Mouse (Mus musculus) hindbrain, embryonic 14.5 days (tissue): ENCODE measurements at regions not wholly inside any gene's neighbourhood (a gene's known extent, or its start where the extent isn't known, plus 50 kb on each side); places are given as distances from the start of the nearest gene placed in this dataset.

ENCODE experiments used
- ATAC-seq: fragments of 200-750 bp; cut with Nextera tagmentation; 2 replicates; pipeline ENCODE4 v1.8.0; 2017; ENCODE audit warnings: moderate number of reproducible peaks, mild to moderate bottlenecking, moderate TSS enrichment, moderate library complexity; ENCODE audit not compliant: low FRiP score
- DNase-seq: peaks from one replicate; pipeline ENCODE4 v3.0.0-alpha.2; 2015; ENCODE audit warnings: low spot score
- H3K27ac ChIP-seq: fragments of 300-500 bp; sonication (generic); 2 replicates; pipeline ENCODE4 v1.5.1; 2014; ENCODE audit warnings: mild to moderate bottlenecking, moderate library complexity
- H3K27me3 ChIP-seq: fragments of 300-500 bp; sonication (generic); 2 replicates; pipeline ENCODE4 v1.6.1; 2014; ENCODE audit warnings: mild to moderate bottlenecking, low read length, mixed read lengths; ENCODE audit not compliant: control insufficient read depth, insufficient read depth
- H3K36me3 ChIP-seq: fragments of 300-500 bp; sonication (generic); replicated peaks from 2 replicates; pipeline ENCODE4 v1.6.1; 2014; ENCODE audit not compliant: control insufficient read depth, insufficient read depth
- H3K4me1 ChIP-seq: fragments of 300-500 bp; sonication (generic); replicated peaks from 2 replicates; pipeline ENCODE4 v1.6.1; 2014; ENCODE audit warnings: antibody characterized with exemption, low read length, mixed read lengths; ENCODE audit not compliant: control insufficient read depth, insufficient read depth
- H3K4me2 ChIP-seq: fragments of 300-500 bp; sonication (generic); replicated peaks from 2 replicates; pipeline ENCODE4 v1.6.1; 2014; ENCODE audit warnings: mild to moderate bottlenecking, moderate library complexity
- H3K4me3 ChIP-seq: fragments of 300-500 bp; sonication (generic); replicated peaks from 2 replicates; pipeline ENCODE4 v1.5.1; 2014; ENCODE audit warnings: mild to moderate bottlenecking, low read length
- H3K9ac ChIP-seq: fragments of 300-500 bp; sonication (generic); 2 replicates; pipeline ENCODE4 v1.6.1; 2014
- H3K9me3 ChIP-seq: fragments of 300-500 bp; sonication (generic); 2 replicates; pipeline ENCODE4 v1.6.1; 2016; ENCODE audit warnings: low read length; ENCODE audit not compliant: control insufficient read depth
- WGBS: fragments of 180-500 bp; shearing (Covaris S2); extraction: QIAGEN DNeasy Blood & Tissue Kit; methylation state at CpG from one replicate; pipeline ENCODE4 v1.1.7; 2014; 5-methylcytosine and 5-hydroxymethylcytosine counted together

- WGBS, result 82% methylated on average over 7 of the region's 7 CpGs
- Histone ChIP-seq H3K4me1 (no peaks in the 10 kb centered on the region), H3K9me3 (no peaks in the 10 kb centered on the region), H3K9ac (no peak overlapping the region), H3K4me3 (no peak overlapping the region), H3K27ac (no peak overlapping the region), H3K4me2 (no peak overlapping the region), H3K36me3 (no peaks in the 10 kb centered on the region), H3K27me3 (no peaks in the 10 kb centered on the region)
- ATAC-seq, result no peak
- no peak for DNase-seq
These were observed 138.3 kb upstream of the Zfp648 start for GRCm38 (mm10) chr1:154062666-154063065.

DNA sequence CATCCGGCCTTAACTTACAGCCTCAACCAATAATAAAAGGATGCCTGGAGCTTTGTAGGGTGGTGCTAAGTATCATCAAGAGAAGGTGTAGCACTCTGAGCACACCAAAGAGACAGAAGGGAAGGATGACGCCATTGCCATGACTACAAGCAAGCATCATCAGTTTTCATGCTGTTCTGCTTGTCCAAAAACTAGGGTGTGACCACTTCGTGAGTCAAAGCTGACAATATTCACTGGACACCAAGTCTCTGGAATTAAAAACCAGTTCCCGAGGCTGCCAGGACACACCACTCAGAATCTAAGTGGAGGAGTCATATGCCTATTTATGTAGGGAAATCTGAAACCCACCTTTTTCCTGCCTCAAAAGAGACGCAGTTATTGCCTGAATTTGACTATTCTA lies 136.4 kb upstream of the Zfp648 start:
- Histone ChIP-seq H3K27me3 (no peaks in the 10 kb centered on the region), H3K9me3 (no peaks in the 10 kb centered on the region), H3K27ac (no peak overlapping the region), H3K4me2 (no peak overlapping the region), H3K9ac (no peak overlapping the region), H3K4me3 (no peak overlapping the region), H3K36me3 (no peaks in the 10 kb centered on the region), H3K4me1 (no peaks in the 10 kb centered on the region)
- WGBS, result 92% methylated on average over 5 of the region's 5 CpGs
- no peak for DNase-seq
- ATAC-seq, result no peak

GRCm38 (mm10) chr1:154065336-154066329 lies 135.4 kb upstream of the Zfp648 start:
- Histone ChIP-seq H3K36me3 (no peaks in the 10 kb centered on the region), H3K27ac (no peak overlapping the region)

GRCm38 (mm10) chr1:154067856-154068255 lies 133.1 kb upstream of the Zfp648 start:
- WGBS, result 79% methylated on average over 1 of the region's 1 CpGs
- ATAC-seq (no peak), DNase-seq (no peak)
- no peaks in the 10 kb centered on the region for H3K27me3 ChIP-seq
- H3K4me1 ChIP-seq, result no peaks in the 10 kb centered on the region
- no peak overlapping the region for H3K9ac ChIP-seq
- no peak overlapping the region for H3K27ac ChIP-seq
- H3K4me3 ChIP-seq, result no peak overlapping the region
- H3K9me3 ChIP-seq, result no peaks in the 10 kb centered on the region
- no peak overlapping the region for H3K4me2 ChIP-seq
- no peaks in the 10 kb centered on the region for H3K36me3 ChIP-seq

More at GRCm38 (mm10) chr1:154065336-154066329, 135.4 kb upstream of the Zfp648 start:
- H3K4me2 ChIP-seq, result no peak overlapping the region
- WGBS, result 73% methylated on average over 18 of the region's 18 CpGs
- H3K4me1 ChIP-seq, result no peaks in the 10 kb centered on the region
- DNase-seq (no peak), ATAC-seq (no peak)
- no peak overlapping the region for H3K9ac ChIP-seq
- H3K4me3 ChIP-seq, result no peak overlapping the region
- H3K9me3 ChIP-seq, result no peaks in the 10 kb centered on the region
- no peaks in the 10 kb centered on the region for H3K27me3 ChIP-seq

DNA sequence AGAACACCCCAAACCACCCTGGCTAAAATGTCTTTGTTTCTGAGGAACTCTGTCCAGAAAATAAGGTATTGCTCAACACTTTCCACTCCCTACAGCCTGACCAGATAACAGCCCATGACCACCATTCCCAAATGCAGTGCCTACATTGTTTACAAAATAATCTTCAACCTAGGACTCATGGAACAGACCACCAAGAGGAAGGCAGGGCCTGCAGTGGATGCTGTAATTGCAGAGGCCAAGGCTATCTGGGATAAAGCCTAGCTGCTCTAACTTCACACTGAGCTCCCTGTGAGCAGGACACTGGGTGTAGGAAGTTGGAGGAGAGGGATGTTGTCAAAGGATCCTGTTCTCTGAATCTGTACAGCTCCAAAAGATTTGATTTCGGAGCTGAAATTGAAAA lies 126.7 kb upstream of the Zfp648 start:
- Histone ChIP-seq H3K9ac (no peak overlapping the region), H3K4me2 (no peak overlapping the region)
- WGBS, result 97% methylated on average over 1 of the region's 1 CpGs

DNA sequence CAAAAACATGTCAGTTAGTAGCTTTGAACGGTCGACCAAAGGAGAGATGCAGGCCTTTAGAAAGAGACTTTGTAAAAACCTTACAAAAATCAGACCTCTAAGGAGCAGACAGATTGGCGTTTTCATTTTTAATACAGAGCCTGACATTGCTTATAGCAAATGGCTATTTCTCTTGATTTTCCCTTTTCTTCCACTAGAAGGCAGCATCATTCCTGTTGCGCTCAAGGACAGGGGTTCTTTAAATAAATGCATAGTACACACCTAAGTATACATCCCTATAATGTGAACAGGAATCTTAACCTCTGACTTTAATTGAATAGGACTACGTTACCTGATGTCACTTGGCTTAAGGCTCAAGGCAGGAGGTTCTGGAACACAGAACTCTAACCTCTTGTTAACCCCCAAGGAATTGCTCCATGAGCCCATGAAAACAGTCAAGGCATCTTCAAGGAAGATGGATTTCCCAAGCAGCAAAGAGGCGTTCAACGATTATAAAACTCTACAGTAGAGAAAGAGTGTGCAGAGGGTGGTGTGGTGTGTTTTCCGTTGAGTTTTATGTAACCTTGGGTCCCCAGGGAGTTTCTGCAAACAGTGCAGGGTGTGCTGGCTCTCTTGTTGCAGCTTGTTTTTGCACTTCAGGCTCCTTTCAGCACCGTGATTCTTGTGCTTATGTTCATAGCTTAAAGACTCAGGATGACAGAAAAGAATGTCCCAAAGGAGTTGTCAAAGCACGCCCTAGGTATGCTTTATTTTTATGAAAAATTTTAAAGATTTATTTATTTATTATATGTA lies 124.1 kb upstream of the Zfp648 start:
- WGBS, result 76% methylated on average over 10 of the region's 10 CpGs
- no peaks in the 10 kb centered on the region for H3K27me3 ChIP-seq
- no peak overlapping the region for H3K4me2 ChIP-seq
- H3K4me3 ChIP-seq, result no peak overlapping the region
- no peak for DNase-seq
- no peak for ATAC-seq
- H3K9ac ChIP-seq, result no peak overlapping the region
- no peak overlapping the region for H3K27ac ChIP-seq
- no peaks in the 10 kb centered on the region for H3K4me1 ChIP-seq
- H3K9me3 ChIP-seq, result no peaks in the 10 kb centered on the region
- H3K36me3 ChIP-seq, result no peaks in the 10 kb centered on the region

More for the DNA sequence above, 126.7 kb upstream of the Zfp648 start:
- no peak overlapping the region for H3K4me3 ChIP-seq
- DNase-seq, result no peak
- H3K27ac ChIP-seq, result no peak overlapping the region
- no peaks in the 10 kb centered on the region for H3K27me3 ChIP-seq
- no peaks in the 10 kb centered on the region for H3K4me1 ChIP-seq
- ATAC-seq, result no peak
- no peaks in the 10 kb centered on the region for H3K9me3 ChIP-seq
- H3K36me3 ChIP-seq, result no peaks in the 10 kb centered on the region

DNA sequence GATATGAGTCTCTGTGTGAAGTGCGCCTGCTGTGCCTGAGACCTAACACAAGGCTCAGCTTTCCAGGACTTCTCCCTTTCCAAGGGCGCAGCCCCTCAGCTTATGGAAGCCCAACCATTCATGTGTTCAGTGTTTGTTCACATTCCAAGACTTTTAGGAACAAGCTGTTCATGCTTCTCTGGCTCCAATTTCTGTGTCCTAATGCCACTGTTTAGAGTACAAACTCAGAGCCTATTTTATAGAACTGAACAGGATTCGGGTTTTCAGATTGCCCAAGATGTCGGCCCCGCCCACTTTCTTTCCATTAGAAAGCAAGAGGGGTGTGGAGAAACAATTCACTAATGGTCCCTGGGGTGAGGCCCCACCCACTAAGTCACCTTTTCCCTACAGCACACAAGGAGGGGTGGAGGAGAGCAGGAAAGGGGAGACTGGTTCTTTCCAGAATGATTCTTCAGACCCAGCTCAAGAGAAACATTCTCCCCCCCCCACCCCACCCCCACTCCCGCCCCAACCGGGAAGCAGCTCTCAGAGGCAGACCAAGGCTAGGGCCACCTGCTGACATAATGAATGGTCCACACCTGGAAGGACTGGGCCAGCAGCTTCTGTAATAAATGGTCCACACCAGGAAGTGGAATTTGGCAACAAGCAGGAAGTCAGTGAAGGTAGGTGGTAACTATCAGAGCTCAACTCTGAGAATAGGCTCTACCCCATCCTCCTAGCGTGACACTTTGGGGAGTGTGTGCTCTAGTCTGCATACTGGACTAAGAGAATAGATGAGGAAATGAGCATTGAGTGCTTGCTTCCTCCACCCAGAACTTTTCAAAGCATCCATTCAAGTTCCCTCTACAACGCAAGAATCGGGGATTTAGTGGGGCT lies 120.2 kb upstream of the Zfp648 start:
- WGBS, result 56% methylated on average over 10 of the region's 10 CpGs
- Histone ChIP-seq H3K4me3 (no peak overlapping the region), H3K4me2 (no peak overlapping the region), H3K9me3 (no peaks in the 10 kb centered on the region), H3K9ac (no peak overlapping the region), H3K36me3 (no peaks in the 10 kb centered on the region), H3K27me3 (no peaks in the 10 kb centered on the region), H3K27ac (no peak overlapping the region), H3K4me1 (no peaks in the 10 kb centered on the region)
- DNase-seq (no peak), ATAC-seq (no peak)

GRCm38 (mm10) chr1:154086145-154086544 lies 114.8 kb upstream of the Zfp648 start:
- Histone ChIP-seq H3K27ac (no peak overlapping the region), H3K9me3 (no peaks in the 10 kb centered on the region), H3K36me3 (no peaks in the 10 kb centered on the region), H3K27me3 (no peaks in the 10 kb centered on the region), H3K4me1 (no peaks in the 10 kb centered on the region), H3K4me2 (no peak overlapping the region), H3K9ac (no peak overlapping the region), H3K4me3 (no peak overlapping the region)
- no peak for ATAC-seq
- DNase-seq, result no peak

- Histone ChIP-seq H3K4me3 (no peak overlapping the region), H3K36me3 (no peaks in the 10 kb centered on the region), H3K27ac (no peak overlapping the region), H3K27me3 (no peaks in the 10 kb centered on the region), H3K9me3 (no peaks in the 10 kb centered on the region), H3K4me1 (no peaks in the 10 kb centered on the region), H3K9ac (no peak overlapping the region), H3K4me2 (no peak overlapping the region)
- DNase-seq (no peak), ATAC-seq (no peak)
- WGBS, result 90% methylated on average over 3 of the region's 3 CpGs
These were observed 111.2 kb upstream of the Zfp648 start for GRCm38 (mm10) chr1:154089815-154090214.
